Mouse (Mus musculus) intestine, postnatal 0 days (tissue): ENCODE measurements around the gene Iqgap1. TPM values are rescaled to one million over a fixed set of nuclear protein-coding genes. Genes with fewer than 3 reads are reported as not detected.
A peak's percentile ranks its signal among the peaks of the same experiment; 100 is the strongest.

Experiments
- ATAC-seq: fragments of 200-750 bp; cut with Nextera tagmentation; 2 replicates; pipeline ENCODE4 v1.8.0; 2017; ENCODE audit warnings: mild to moderate bottlenecking, moderate TSS enrichment, moderate library complexity
- H3K27ac ChIP-seq: fragments of 300-500 bp; sonication (generic); 2 replicates; pipeline ENCODE4 v1.5.1; 2014; ENCODE audit warnings: mild to moderate bottlenecking, low read depth, low read length, moderate library complexity
- H3K27me3 ChIP-seq: fragments of 300-500 bp; sonication (generic); replicated peaks from 2 replicates; pipeline ENCODE4 v1.6.1; 2014; ENCODE audit warnings: low read length, mixed read lengths; ENCODE audit not compliant: control insufficient read depth, insufficient read depth
- H3K36me3 ChIP-seq: fragments of 300-500 bp; sonication (generic); 2 replicates; pipeline ENCODE4 v1.6.1; 2014; ENCODE audit warnings: mild to moderate bottlenecking, moderate library complexity; ENCODE audit not compliant: control insufficient read depth, insufficient read depth
- H3K4me1 ChIP-seq: fragments of 300-500 bp; sonication (generic); replicated peaks from 2 replicates; pipeline ENCODE4 v1.6.1; 2014; ENCODE audit warnings: antibody characterized with exemption, low read length, mixed read lengths; ENCODE audit not compliant: control insufficient read depth, insufficient read depth
- H3K4me2 ChIP-seq: fragments of 300-500 bp; sonication (generic); replicated peaks from 2 replicates; pipeline ENCODE4 v1.6.1; 2014; ENCODE audit warnings: low read depth, mild to moderate bottlenecking, moderate library complexity
- H3K4me3 ChIP-seq: fragments of 300-500 bp; sonication (generic); 2 replicates; pipeline ENCODE4 v1.5.1; 2014; ENCODE audit warnings: low read depth, low read length
- H3K9ac ChIP-seq: fragments of 300-500 bp; sonication (generic); 2 replicates; pipeline ENCODE4 v1.6.1; 2014; ENCODE audit warnings: mild to moderate bottlenecking, low read depth, low read length
- H3K9me3 ChIP-seq: fragments of 300-500 bp; sonication (generic); 2 replicates; pipeline ENCODE4 v1.6.1; 2016; ENCODE audit warnings: mixed run types; ENCODE audit not compliant: control insufficient read depth
- CTCF ChIP-seq: sonication (generic); IDR thresholded peaks from 2 replicates; pipeline ENCODE4 v1.5.1; 2016; ENCODE audit warnings: low read depth, mild to moderate bottlenecking, control low read depth, antibody characterized with exemption, moderate library complexity
- WGBS: fragments of 180-500 bp; shearing (Covaris S2); extraction: QIAGEN DNeasy Blood & Tissue Kit; methylation state at CpG from one replicate; pipeline ENCODE4 v1.1.7; 2014; 5-methylcytosine and 5-hydroxymethylcytosine counted together
- polyA plus RNA-seq: library from polyadenylated mRNA; unstranded; fragments of >200 nt; fragmentation: Nextera tagmentation; extraction: Ambion mirVana; gene quantifications from 2 replicates; pipeline ENCODE4 v1.2.1, GENCODE M21; 2015

The Iqgap1 gene
- polyA plus RNA-seq, 1 experiment from 2014 or later = 32.3 TPM

GRCm38 (mm10) chr7:80687721-80688555 is 137.8 kb downstream of the Iqgap1 start:
- Histone ChIP-seq H3K9ac (peak overlapping the region; percentile 93), H3K4me3 (peak overlapping the region; percentile 86), H3K4me1 (peaks cover 2% of the 10 kb centered on the region; the same call in 1 of the 2 replicates), H3K4me2 (peak overlapping the region; percentile 94), H3K27me3 (no peaks in the 10 kb centered on the region), H3K27ac (peak overlapping the region; percentile 96), H3K9me3 (no peaks in the 10 kb centered on the region), H3K36me3 (no peaks in the 10 kb centered on the region)
- TF ChIP-seq CTCF = peak; percentile 57
- peak; percentile 22; the same call in 1 of the 2 replicates for ATAC-seq
- 2% methylated on average over 54 of the region's 69 CpGs for WGBS

- Histone ChIP-seq H3K27me3 (no peaks in the 10 kb centered on the region), H3K9me3 (no peaks in the 10 kb centered on the region), H3K4me3 (no peak overlapping the region), H3K9ac (no peak overlapping the region), H3K4me1 (peaks cover 2% of the 10 kb centered on the region; the same call in 1 of the 2 replicates), H3K27ac (no peak overlapping the region), H3K4me2 (no peak overlapping the region), H3K36me3 (no peaks in the 10 kb centered on the region)
- ATAC-seq = no peak
- 81% methylated on average over 5 of the region's 5 CpGs for WGBS
- no peak for TF ChIP-seq CTCF
Observed at GRCm38 (mm10) chr7:80685639-80686038, 140.1 kb downstream of the Iqgap1 start.

GRCm38 (mm10) chr7:80682630-80683029 is 143.1 kb downstream of the Iqgap1 start:
- H3K4me2 ChIP-seq = no peak overlapping the region
- H3K4me1 ChIP-seq = no peaks in the 10 kb centered on the region; the same call in 1 of the 2 replicates
- H3K36me3 ChIP-seq = no peaks in the 10 kb centered on the region
- H3K9me3 ChIP-seq = no peaks in the 10 kb centered on the region
- H3K9ac ChIP-seq = no peak overlapping the region
- WGBS = 42% methylated on average over 1 of the region's 1 CpGs
- TF ChIP-seq CTCF = no peak
- no peaks in the 10 kb centered on the region for H3K27me3 ChIP-seq
- ATAC-seq = no peak; the same call in 1 of the 2 replicates
- no peak overlapping the region for H3K4me3 ChIP-seq
- no peak overlapping the region for H3K27ac ChIP-seq

- WGBS = 48% methylated on average over 12 of the region's 12 CpGs
- ATAC-seq = no peak
- H3K4me2 ChIP-seq = no peak overlapping the region
- H3K4me3 ChIP-seq = no peak overlapping the region
- no peak overlapping the region for H3K27ac ChIP-seq
- no peak for TF ChIP-seq CTCF
- no peaks in the 10 kb centered on the region for H3K9me3 ChIP-seq
- H3K36me3 ChIP-seq = peaks cover 10% of the 10 kb centered on the region
- H3K9ac ChIP-seq = no peak overlapping the region
- no peaks in the 10 kb centered on the region for H3K27me3 ChIP-seq
- H3K4me1 ChIP-seq = no peaks in the 10 kb centered on the region; the same call in 1 of the 2 replicates
Observed at GRCm38 (mm10) chr7:80680218-80680847, 145.4 kb downstream of the Iqgap1 start.

- H3K27me3 ChIP-seq = no peaks in the 10 kb centered on the region
- WGBS = 75% methylated on average over 3 of the region's 3 CpGs
- H3K36me3 ChIP-seq = peaks cover 10% of the 10 kb centered on the region
- H3K4me2 ChIP-seq = no peak overlapping the region
- no peak for TF ChIP-seq CTCF
- H3K4me3 ChIP-seq = no peak overlapping the region
- H3K9ac ChIP-seq = no peak overlapping the region
- H3K9me3 ChIP-seq = no peaks in the 10 kb centered on the region
- ATAC-seq = no peak
- H3K27ac ChIP-seq = no peak overlapping the region
- peaks cover 3% of the 10 kb centered on the region; the same call in 1 of the 2 replicates for H3K4me1 ChIP-seq
Observed at GRCm38 (mm10) chr7:80672323-80672722, 153.5 kb downstream of the Iqgap1 start.

- Histone ChIP-seq H3K36me3 (no peaks in the 10 kb centered on the region), H3K27me3 (no peaks in the 10 kb centered on the region), H3K4me3 (no peak overlapping the region), H3K4me1 (peaks cover 7% of the 10 kb centered on the region), H3K27ac (no peak overlapping the region), H3K4me2 (no peak overlapping the region), H3K9me3 (no peaks in the 10 kb centered on the region), H3K9ac (no peak overlapping the region)
- ATAC-seq = no peak
- TF ChIP-seq CTCF = no peak
- WGBS = 79% methylated on average over 6 of the region's 6 CpGs
Observed at GRCm38 (mm10) chr7:80670889-80671288, 154.9 kb downstream of the Iqgap1 start.
